Mouse (Mus musculus) embryonic stem cell, embryonic (primary cell): ENCODE measurements around the gene Spata5.

Source experiments
- CTCF ChIA-PET, 4 experiments: fragments of 300-600 bp in 2 of 4; fragments of 350-600 bp in 2 of 4; sonication (Branson Sonifier 250); formaldehyde crosslinking; loops; one replicate each; lab custom pipeline; 2022; ENCODE audit warnings: inconsistent platforms in 2 of 4; lab: Charles Lee
- POLR2A ChIA-PET, 4 experiments: fragments of 300-600 bp in 2 of 4; fragments of 350-600 bp in 2 of 4; sonication (Branson Sonifier 250); formaldehyde crosslinking; loops; one replicate each; lab custom pipeline; 2022; ENCODE audit warnings: antibody characterized with exemption in 4 of 4, inconsistent platforms in 1 of 4; lab: Charles Lee

The Spata5 gene

GRCm38 (mm10) chr3:37419458-37419991 lies at the start of gene Spata5:
Spata5 (plus strand) TSS chr3:37419896.
- ChIA-PET CTCF (interaction anchor here (0.6 to 1.5 kb wide), 13 partner anchors 76 to 602 kb away, joined by 3 to 14 read pairs (median 3); partner anchors contain the start of genes Bbs12 (in 1 of the 4), Cetn4 (in 1 of the 4) and Spry1 (in 1 of the 4)), POLR2A (interaction anchor here (0.6 to 2.8 kb wide), 42 partner anchors 8 to 880 kb away, joined by 3 to 15 read pairs (median 4); partner anchors contain the start of genes Bbs12 (in 2 of the 4), Ccna2 (in 2 of the 4), Cetn4 (in 2 of the 4) and Spry1 (in 2 of the 4))

DNA sequence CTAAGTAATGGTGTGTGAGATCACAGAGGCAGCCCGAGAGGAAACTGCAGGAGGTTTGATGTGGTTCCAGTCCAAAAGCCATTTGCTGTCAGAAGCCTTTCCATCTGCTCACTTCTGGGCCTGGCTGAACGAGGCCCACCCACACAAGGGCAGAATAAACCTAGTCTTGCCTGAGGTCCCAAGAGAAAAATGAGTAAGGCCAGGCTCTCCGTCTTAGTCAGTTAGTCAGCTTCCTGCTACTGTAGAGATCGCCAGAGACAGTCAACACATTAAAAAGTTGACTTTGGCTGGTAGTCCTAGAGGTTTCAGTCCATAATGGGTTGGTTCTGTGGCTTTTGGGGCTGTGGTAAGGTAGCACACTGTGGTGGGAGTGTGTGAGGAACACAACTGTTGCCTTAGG lies 49.3 kb upstream of the Spata5 start:
- CTCF ChIA-PET, result interaction anchor here in 2 of 4 experiments (0.5 to 2.0 kb wide), 2 partner anchors 9 to 14 kb away, joined by 5 to 9 read pairs; no protein-coding TSS in a partner anchor
- POLR2A ChIA-PET, result no interaction called here

DNA sequence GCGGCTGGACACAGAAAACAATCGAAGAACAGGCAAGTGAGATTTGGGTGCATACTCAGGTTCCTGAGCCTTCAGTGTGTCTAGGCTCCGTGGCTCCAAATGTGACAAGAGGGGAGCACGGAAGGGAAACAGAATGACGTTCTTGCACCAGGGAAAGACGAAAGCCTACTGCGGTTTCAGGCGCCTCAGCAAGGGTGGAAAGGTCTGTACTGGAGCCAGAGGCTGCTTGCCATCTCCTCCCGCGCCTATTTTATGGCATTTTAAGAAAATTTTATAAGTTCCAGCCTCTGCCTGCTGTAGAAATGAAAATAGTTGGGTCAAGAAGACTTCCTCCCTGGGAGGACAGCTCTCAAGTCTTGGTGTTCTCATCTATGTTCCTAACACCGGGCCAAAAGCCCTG lies 46.0 kb upstream of the Spata5 start:
- CTCF ChIA-PET, result no interaction called here
- POLR2A ChIA-PET, result no interaction called here

GRCm38 (mm10) chr3:37377926-37378325 lies 41.8 kb upstream of the Spata5 start:
- ChIA-PET CTCF (interaction anchor here in 1 of 4 experiments (1.8 kb wide), 1 partner anchor 36 kb away, joined by 10 read pairs; no protein-coding TSS in a partner anchor), POLR2A (interaction anchor here in 1 of 4 experiments (1.5 kb wide), 1 partner anchor 42 kb away, joined by 8 read pairs; the partner anchor contains the start of genes Nudt6 and Spata5)

- ChIA-PET POLR2A (interaction anchor here in 3 of 4 experiments (0.7 to 1.5 kb wide), 3 partner anchors 10 to 56 kb away, joined by 3 to 8 read pairs (median 3); partner anchors contain the start of genes Nudt6 (in 1 of the 3) and Spata5 (in 1 of the 3)), CTCF (interaction anchor here in 2 of 4 experiments (0.5 to 2.1 kb wide), 5 partner anchors 8 to 181 kb away, joined by 3 to 10 read pairs (median 4); no protein-coding TSS in a partner anchor)
These were observed 41.3 kb upstream of the Spata5 start for GRCm38 (mm10) chr3:37378412-37378811.

GRCm38 (mm10) chr3:37379201-37379600 lies 40.5 kb upstream of the Spata5 start:
- ChIA-PET POLR2A (interaction anchor here in 1 of 4 experiments (0.7 to 1.0 kb wide), 2 partner anchors 9 to 206 kb away, joined by 3 read pairs; no protein-coding TSS in a partner anchor), CTCF (interaction anchor here in 3 of 4 experiments (0.6 to 2.1 kb wide), 7 partner anchors 9 to 731 kb away, joined by 3 to 9 read pairs (median 4); no protein-coding TSS in a partner anchor)

GRCm38 (mm10) chr3:37379930-37380881 lies 39.5 kb upstream of the Spata5 start:
- POLR2A ChIA-PET, result interaction anchor here in 1 of 4 experiments (0.5 kb wide), 1 partner anchor 40 kb away, joined by 3 read pairs; the partner anchor contains the start of genes Nudt6 and Spata5

DNA sequence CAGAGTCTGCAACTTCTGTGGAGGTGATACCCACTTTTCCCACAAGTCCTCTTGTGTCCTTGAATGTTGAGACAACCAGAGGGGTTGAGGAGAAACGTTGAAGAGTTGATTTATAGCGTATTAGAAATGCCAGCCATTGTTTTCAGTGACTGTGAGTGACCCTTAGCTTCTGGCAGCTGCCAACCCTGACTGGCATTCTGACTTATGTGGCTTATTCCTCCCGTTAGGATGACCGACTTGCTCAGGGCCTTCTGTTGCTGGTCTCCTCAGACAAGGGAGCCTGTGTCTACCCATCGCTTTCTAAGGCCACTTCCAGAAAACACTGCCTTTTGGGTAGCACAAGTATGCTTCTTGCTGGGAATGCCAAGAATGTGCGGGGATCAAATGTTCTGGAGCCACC lies 38.2 kb upstream of the Spata5 start:
- ChIA-PET CTCF (no interaction called here), POLR2A (interaction anchor here in 3 of 4 experiments (0.5 to 1.0 kb wide), 4 partner anchors 69 to 1104 kb away, joined by 3 to 4 read pairs (median 4); partner anchors contain the start of genes Bbs12 (in 1 of the 3) and Cetn4 (in 1 of the 3))

More at GRCm38 (mm10) chr3:37379930-37380881, 39.5 kb upstream of the Spata5 start:
- CTCF ChIA-PET, result interaction anchor here in 2 of 4 experiments (0.6 to 2.1 kb wide), 6 partner anchors 10 to 40 kb away, joined by 3 to 9 read pairs (median 4); no protein-coding TSS in a partner anchor

DNA sequence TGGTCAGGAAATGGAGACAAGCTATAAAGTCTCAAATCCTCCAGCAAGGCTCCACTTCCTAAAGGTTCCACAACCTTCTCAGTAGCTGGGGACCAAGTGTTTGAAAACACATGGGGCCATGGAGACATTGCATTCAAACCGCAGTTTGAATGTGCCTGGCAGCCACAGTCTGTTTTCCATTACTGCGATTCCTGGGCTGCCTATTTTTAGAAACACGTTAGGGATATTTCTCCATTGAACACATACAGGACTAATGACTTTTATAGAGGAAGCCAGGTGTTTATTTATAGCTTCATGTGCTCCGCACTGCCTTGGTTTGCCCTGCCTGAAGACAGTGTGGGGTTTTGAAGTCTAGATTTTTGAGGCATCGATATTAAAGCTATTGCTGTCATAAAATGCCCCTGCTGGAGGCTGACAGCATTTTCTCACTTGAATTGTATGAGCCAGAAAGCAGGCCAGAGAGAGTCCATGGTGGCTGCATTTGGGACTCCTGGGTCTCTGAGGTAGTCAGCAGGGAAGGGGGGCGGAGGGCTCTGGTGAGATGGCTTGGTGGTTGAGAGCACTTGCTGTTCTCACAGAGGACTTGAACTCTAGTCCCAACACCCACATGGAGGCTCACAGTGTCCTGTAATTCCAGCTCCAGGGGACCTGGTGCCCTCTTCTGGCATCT lies 36.5 kb upstream of the Spata5 start:
- CTCF ChIA-PET, result interaction anchor here in 1 of 4 experiments (1.1 kb wide), 1 partner anchor 31 kb away, joined by 4 read pairs; no protein-coding TSS in a partner anchor
- POLR2A ChIA-PET, result no interaction called here

GRCm38 (mm10) chr3:37387310-37387709 lies 32.4 kb upstream of the Spata5 start:
- CTCF ChIA-PET, result interaction anchor here (0.5 to 1.6 kb wide), 5 partner anchors 26 to 1090 kb away, joined by 3 to 12 read pairs (median 3); no protein-coding TSS in a partner anchor

DNA sequence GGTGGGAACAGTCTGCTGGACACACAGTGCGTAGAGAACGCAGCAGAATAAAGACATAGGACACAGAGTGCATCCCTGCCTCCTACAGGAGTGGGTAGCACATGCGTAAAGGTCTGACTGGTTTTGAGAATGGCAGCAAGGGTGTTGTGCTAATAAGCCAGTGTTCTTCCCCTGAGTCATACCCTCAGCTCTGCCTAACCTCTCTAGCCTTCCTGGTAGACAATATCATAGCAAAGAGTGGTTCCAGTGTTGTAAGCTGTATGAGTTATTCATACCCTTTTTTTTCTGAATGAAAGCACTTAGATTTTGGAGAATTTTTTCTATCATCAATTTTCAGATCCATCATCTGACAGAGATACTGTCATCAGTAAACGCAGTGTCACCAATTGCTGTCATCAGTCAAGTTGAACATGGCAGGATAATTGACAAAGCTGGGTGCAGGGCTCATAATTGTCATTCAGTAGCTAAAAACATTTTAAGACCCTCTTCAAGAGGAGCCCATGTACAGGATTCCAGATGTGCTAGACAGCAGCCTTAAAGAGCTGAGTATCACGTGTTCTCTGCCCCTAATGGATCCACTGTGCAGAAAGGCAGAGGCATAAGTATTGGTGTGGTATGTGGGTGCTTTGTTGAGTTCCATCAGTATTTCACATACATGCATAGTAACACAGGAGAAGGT lies 22.6 kb upstream of the Spata5 start:
- CTCF ChIA-PET, result interaction anchor here in 1 of 4 experiments (1.9 kb wide), 1 partner anchor 17 kb away, joined by 4 read pairs; no protein-coding TSS in a partner anchor

More at GRCm38 (mm10) chr3:37387310-37387709, 32.4 kb upstream of the Spata5 start:
- POLR2A ChIA-PET, result interaction anchor here in 1 of 4 experiments (0.7 kb wide), 1 partner anchor 31 kb away, joined by 3 read pairs; no protein-coding TSS in a partner anchor

GRCm38 (mm10) chr3:37397646-37398045 lies 22.1 kb upstream of the Spata5 start:
- CTCF ChIA-PET, result interaction anchor here in 2 of 4 experiments (1.6 to 1.9 kb wide), 2 partner anchors 17 kb away, joined by 4 read pairs; no protein-coding TSS in a partner anchor
- POLR2A ChIA-PET, result interaction anchor here in 2 of 4 experiments (0.9 to 1.1 kb wide), 2 partner anchors 8 to 21 kb away, joined by 4 to 5 read pairs; no protein-coding TSS in a partner anchor

More for the DNA sequence above, 22.6 kb upstream of the Spata5 start:
- POLR2A ChIA-PET, result interaction anchor here in 2 of 4 experiments (0.9 to 1.1 kb wide), 2 partner anchors 9 to 22 kb away, joined by 4 to 5 read pairs; no protein-coding TSS in a partner anchor

DNA sequence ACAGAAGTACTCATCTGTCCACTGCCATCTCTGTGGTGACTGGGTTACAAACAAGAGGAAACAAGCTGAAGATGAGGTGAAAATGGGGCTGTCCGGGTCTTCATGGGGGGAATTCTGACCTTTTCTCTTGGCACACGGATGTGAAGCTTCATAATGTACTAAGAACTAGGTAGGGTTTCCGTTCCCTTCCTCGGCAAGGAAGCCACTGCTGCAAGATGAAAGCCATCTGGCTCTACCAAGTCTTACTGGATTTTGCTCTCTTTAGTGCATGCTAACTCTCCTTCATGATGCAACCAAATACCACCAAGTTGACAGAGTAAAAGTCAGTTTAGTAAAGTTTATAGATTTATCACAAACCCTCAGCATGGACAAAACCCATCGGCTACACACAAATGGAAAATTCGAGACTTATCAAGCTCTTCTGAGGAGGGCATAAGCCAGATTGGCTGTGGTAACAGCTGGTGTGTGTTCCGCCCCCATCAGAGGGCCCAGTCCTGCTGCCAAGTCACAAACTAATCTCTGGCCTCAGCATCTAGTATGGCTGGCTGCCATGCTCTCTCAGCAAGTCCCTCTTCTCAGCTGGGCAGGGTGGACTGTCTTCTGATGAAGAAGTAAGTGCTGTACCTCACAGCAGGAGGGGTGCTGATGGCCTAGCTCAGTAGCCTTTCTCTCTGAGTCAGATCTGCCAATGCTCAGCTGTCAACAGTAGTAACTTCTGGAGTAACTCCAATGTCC lies 20.9 kb upstream of the Spata5 start:
- CTCF ChIA-PET, result interaction anchor here in 2 of 4 experiments (1.6 to 1.9 kb wide), 2 partner anchors 15 to 16 kb away, joined by 4 read pairs; no protein-coding TSS in a partner anchor
- POLR2A ChIA-PET, result interaction anchor here in 2 of 4 experiments (1.3 kb wide), 2 partner anchors 20 to 21 kb away, joined by 3 read pairs; partner anchors contain the start of genes Spata5 (in 2 of the 2) and Nudt6 (in 1 of the 2)

DNA sequence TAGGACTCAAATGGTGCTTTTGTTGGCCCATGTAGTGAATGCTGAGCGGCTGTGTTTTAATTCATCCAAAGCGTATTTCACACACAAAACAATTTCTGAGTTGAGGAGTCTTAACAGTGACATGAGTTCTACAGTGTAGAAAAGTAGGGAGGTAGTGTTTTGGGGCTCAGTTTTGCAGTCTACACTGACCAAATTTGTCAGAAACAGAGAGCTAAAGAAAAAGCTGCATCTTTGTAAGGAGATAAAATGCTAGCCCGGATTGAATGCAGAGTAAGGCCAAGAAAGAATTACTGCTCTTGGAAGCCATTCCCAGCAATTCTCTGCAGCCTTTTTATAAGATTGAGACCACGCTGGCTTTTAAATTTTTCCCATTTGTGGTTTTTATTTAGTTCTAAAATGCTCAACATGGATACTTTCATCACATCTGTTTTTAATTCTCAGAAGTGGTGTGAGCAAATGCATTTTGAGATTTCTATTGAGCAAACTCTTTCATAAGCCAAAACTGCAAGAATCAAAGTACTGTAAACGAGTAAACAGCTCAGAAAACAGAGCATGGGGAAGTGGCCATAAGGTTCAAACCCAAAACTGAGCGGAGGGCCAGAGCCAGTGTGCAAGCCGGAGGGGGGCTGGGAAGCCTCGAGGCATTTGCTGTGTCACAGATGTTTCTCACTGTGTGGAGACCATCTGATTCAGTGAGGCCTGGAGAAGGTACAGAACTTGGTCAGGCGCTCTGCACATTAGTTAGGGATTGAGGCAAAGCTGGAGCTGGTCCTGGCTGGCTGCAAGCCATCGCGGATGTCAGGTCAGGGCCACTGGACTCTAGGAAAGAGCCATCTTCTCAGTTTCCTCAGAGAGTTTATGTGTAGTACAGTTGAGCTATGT lies 17.7 kb upstream of the Spata5 start:
- CTCF ChIA-PET, result interaction anchor here in 1 of 4 experiments (2.4 kb wide), 1 partner anchor 12 kb away, joined by 8 read pairs; no protein-coding TSS in a partner anchor
- POLR2A ChIA-PET, result interaction anchor here in 1 of 4 experiments (1.1 kb wide), 1 partner anchor 15 kb away, joined by 3 read pairs; no protein-coding TSS in a partner anchor

GRCm38 (mm10) chr3:37407598-37407997 lies 12.1 kb upstream of the Spata5 start:
- CTCF ChIA-PET, result interaction anchor here in 1 of 4 experiments (0.6 kb wide), 1 partner anchor 404 kb away, joined by 3 read pairs; no protein-coding TSS in a partner anchor
- POLR2A ChIA-PET, result no interaction called here
